Mouse (Mus musculus) forebrain, embryonic 11.5 days (tissue): Measurements from ENCODE around the gene Fbxl15. TPM values are rescaled to one million over a fixed set of nuclear protein-coding genes. Genes with fewer than 3 reads are reported as not detected.
A peak's percentile ranks its signal among the peaks of the same experiment; 100 is the strongest.

Experiments
- ATAC-seq: fragments of 200-750 bp; cut with Nextera tagmentation; replicated peaks from 2 replicates; pipeline ENCODE4 v1.8.0; 2017; ENCODE audit warnings: moderate TSS enrichment; ENCODE audit not compliant: low FRiP score
- DNase-seq: peaks from one replicate; pipeline ENCODE4 v3.0.0-alpha.2; 2017; ENCODE audit warnings: low spot score
- H3K27ac ChIP-seq: fragments of 300-500 bp; sonication (generic); 2 replicates; pipeline ENCODE4 v1.5.1; 2014; ENCODE audit warnings: low read depth, low read length
- H3K27me3 ChIP-seq: fragments of 300-500 bp; sonication (generic); 2 replicates; pipeline ENCODE4 v1.6.1; 2014; ENCODE audit warnings: mild to moderate bottlenecking, low read length, mixed read lengths; ENCODE audit not compliant: control insufficient read depth, insufficient read depth
- H3K36me3 ChIP-seq: fragments of 300-500 bp; sonication (generic); 2 replicates; pipeline ENCODE4 v1.6.1; 2014; ENCODE audit warnings: mild to moderate bottlenecking, low read length, moderate library complexity, mixed read lengths; ENCODE audit not compliant: control insufficient read depth, insufficient read depth
- H3K4me1 ChIP-seq: fragments of 300-500 bp; sonication (generic); replicated peaks from 2 replicates; pipeline ENCODE4 v1.6.1; 2014; ENCODE audit warnings: low read length, mixed read lengths; ENCODE audit not compliant: control insufficient read depth, insufficient read depth
- H3K4me2 ChIP-seq: fragments of 300-500 bp; sonication (generic); 2 replicates; pipeline ENCODE4 v1.6.1; 2014; ENCODE audit warnings: low read depth, mild to moderate bottlenecking, low read length, moderate library complexity, mixed read lengths; ENCODE audit not compliant: severe bottlenecking
- H3K4me3 ChIP-seq: fragments of 300-500 bp; sonication (generic); 2 replicates; pipeline ENCODE4 v1.5.1; 2014; ENCODE audit warnings: low read depth, low read length
- H3K9ac ChIP-seq: fragments of 300-500 bp; sonication (generic); 2 replicates; pipeline ENCODE4 v1.6.1; 2014; ENCODE audit warnings: low read length
- H3K9me3 ChIP-seq: fragments of 300-500 bp; sonication (generic); 2 replicates; pipeline ENCODE4 v1.6.1; 2016; ENCODE audit warnings: low read length, mixed read lengths; ENCODE audit not compliant: control insufficient read depth
- WGBS: fragments of 180-500 bp; shearing (Covaris S2); extraction: QIAGEN DNeasy Blood & Tissue Kit; methylation state at CpG from one replicate; pipeline ENCODE4 v1.1.7; 2014; 5-methylcytosine and 5-hydroxymethylcytosine counted together
- polyA plus RNA-seq: library from polyadenylated mRNA; unstranded; fragments of >200 nt; fragmentation: Nextera tagmentation; extraction: Ambion mirVana; gene quantifications from 2 replicates; pipeline ENCODE4 v1.2.1, GENCODE M21; 2014

Fbxl15 gene
- polyA plus RNA-seq: 22.5 and 25.8 TPM in 2 replicates

DNA sequence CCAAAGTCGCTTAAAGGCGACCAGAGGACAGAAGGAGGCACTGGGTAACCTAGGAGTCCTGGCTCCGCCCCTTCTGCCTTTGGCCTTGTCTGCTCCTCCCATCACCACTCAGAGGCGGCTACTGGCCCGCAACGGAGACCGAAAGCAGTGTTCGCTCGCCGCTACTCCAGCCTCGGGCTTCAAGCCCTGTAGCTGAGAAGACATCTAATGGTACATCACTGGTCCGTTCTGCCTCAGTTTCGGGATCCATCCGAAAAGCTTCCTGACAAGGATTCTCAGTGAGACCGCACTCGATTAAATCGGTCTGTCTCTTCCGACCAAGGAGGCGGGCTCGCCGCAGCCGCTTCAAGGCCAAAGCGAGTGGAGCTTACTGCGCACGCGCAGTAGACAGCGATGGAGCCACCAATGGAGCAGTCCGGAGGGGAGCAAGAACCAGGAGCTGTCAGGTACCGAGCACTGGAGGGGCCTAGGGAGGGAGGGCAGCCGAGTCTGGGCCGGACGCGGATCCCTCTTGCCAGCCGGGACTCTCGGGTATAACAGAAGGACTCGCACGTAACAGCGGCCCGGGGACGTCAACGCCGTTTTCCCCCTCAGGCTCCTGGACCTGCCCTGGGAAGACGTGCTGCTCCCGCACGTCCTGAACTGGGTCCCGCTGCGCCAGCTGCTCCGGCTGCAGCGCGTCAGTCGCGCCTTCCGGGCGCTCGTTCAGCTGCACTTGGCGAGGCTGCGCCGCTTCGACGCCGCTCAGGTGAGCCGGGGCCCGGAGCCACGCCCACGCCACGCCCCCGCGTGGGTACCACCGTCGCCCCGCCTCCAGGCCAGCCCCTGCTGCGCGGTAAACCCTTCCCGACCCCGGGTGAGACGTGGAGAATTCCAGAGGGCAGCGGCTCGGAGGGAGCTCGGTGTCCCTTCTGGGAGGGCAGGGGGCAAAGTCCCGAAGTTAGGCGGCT is at the start of gene Fbxl15:
Gene Fbxl15, plus strand, starts transcription at position 104 of the 950 bp plus-strand sequence.
- H3K9ac ChIP-seq: peak within 1 kb of the TSS; percentile 75
- peak; percentile 97 for DNase-seq
- H3K4me1 ChIP-seq: peaks cover 20% of the 10 kb centered on the region
- no peaks in the 10 kb centered on the region for H3K9me3 ChIP-seq
- H3K36me3 ChIP-seq: peaks cover 2% of the 10 kb centered on the region; the same call in 1 of the 2 replicates
- H3K4me3 ChIP-seq: peak within 1 kb of the TSS; percentile 63
- ATAC-seq: peak; percentile 85
- WGBS: under 1% methylated on average over 81 of the region's 81 CpGs
- H3K27ac ChIP-seq: peak within 1 kb of the TSS; percentile 89
- peak within 1 kb of the TSS; percentile 100 for H3K4me2 ChIP-seq
- H3K27me3 ChIP-seq: peaks cover 13% of the 10 kb centered on the region

- Histone ChIP-seq H3K27me3 (no peaks in the 10 kb centered on the region), H3K4me1 (no peaks in the 10 kb centered on the region), H3K9me3 (no peaks in the 10 kb centered on the region), H3K27ac (no peak overlapping the region), H3K36me3 (peaks cover 16% of the 10 kb centered on the region; the same call in 1 of the 2 replicates), H3K4me2 (no peak overlapping the region), H3K4me3 (no peak overlapping the region), H3K9ac (no peak overlapping the region)
- ATAC-seq: no peak
- WGBS: 94% methylated on average over 11 of the region's 11 CpGs
- DNase-seq: no peak
These were observed 45.7 kb upstream of the Fbxl15 start for GRCm38 (mm10) chr19:46282081-46282849.

DNA sequence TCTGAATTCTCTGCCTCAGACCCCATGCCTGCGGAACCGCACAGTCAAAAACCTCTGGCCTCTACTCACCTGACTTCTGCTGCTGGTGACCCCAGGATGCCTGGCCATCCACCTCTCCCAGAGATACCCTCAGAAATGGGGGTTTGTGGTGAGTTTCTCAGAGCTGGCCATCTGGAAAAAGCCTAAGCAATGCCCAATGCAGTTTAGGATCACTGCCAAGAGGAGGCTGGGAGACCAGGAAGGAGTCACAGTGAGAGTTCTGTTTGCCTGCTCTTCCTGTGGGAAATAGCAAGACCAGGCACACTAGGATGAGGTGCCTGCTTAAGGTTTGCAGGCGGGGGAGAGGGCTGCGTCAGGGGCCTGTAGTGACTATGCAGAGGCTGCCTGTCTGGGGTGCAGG is 43.3 kb upstream of the Fbxl15 start:
- no peak overlapping the region for H3K4me2 ChIP-seq
- no peaks in the 10 kb centered on the region for H3K9me3 ChIP-seq
- H3K36me3 ChIP-seq: peaks cover 16% of the 10 kb centered on the region; the same call in 1 of the 2 replicates
- no peaks in the 10 kb centered on the region for H3K27me3 ChIP-seq
- ATAC-seq: no peak
- H3K4me3 ChIP-seq: no peak overlapping the region
- no peak overlapping the region for H3K9ac ChIP-seq
- DNase-seq: no peak
- 92% methylated on average over 4 of the region's 4 CpGs for WGBS
- no peak overlapping the region for H3K27ac ChIP-seq
- no peaks in the 10 kb centered on the region for H3K4me1 ChIP-seq

DNA sequence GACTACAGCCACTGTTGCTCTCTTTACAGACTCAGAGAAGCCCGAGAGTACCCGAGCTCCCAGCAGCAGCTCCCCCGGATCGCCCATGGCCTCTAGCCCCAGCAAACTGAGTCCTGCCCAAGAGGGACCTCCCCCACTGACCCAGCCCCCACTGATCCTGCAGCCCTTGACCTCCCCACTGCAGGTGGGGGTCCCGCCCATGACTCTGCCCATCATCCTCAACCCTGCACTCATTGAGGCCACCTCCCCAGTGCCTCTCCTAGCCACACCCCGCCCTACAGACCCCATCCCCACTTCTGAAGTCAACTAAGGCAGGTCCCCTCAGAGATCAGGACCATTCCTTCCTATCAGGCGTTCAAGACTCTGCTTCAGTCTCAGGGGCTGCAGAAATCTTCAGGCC is 42.4 kb upstream of the Fbxl15 start:
- H3K27me3 ChIP-seq: no peaks in the 10 kb centered on the region
- H3K4me3 ChIP-seq: no peak overlapping the region
- no peak for ATAC-seq
- H3K9me3 ChIP-seq: no peaks in the 10 kb centered on the region
- no peak for DNase-seq
- H3K4me1 ChIP-seq: no peaks in the 10 kb centered on the region
- 86% methylated on average over 7 of the region's 7 CpGs for WGBS
- no peak overlapping the region for H3K4me2 ChIP-seq
- no peak overlapping the region for H3K9ac ChIP-seq
- H3K36me3 ChIP-seq: peaks cover 16% of the 10 kb centered on the region; the same call in 1 of the 2 replicates
- no peak overlapping the region for H3K27ac ChIP-seq

- ATAC-seq (no peak), DNase-seq (no peak)
- Histone ChIP-seq H3K4me1 (no peaks in the 10 kb centered on the region), H3K4me2 (no peak overlapping the region), H3K9me3 (no peaks in the 10 kb centered on the region), H3K27ac (no peak overlapping the region), H3K4me3 (no peak overlapping the region), H3K27me3 (no peaks in the 10 kb centered on the region), H3K36me3 (peaks cover 16% of the 10 kb centered on the region; the same call in 1 of the 2 replicates), H3K9ac (no peak overlapping the region)
- WGBS: 93% methylated on average over 6 of the region's 6 CpGs
These were observed 41.9 kb upstream of the Fbxl15 start for GRCm38 (mm10) chr19:46286047-46286446.

- 96% methylated on average over 3 of the region's 3 CpGs for WGBS
- Histone ChIP-seq H3K27ac (no peak overlapping the region), H3K9ac (no peak overlapping the region), H3K27me3 (no peaks in the 10 kb centered on the region), H3K4me1 (no peaks in the 10 kb centered on the region), H3K4me3 (no peak overlapping the region), H3K36me3 (peaks cover 13% of the 10 kb centered on the region; the same call in 1 of the 2 replicates), H3K9me3 (no peaks in the 10 kb centered on the region), H3K4me2 (no peak overlapping the region)
- ATAC-seq (no peak), DNase-seq (no peak)
These were observed 41.1 kb upstream of the Fbxl15 start for GRCm38 (mm10) chr19:46286926-46287325.

DNA sequence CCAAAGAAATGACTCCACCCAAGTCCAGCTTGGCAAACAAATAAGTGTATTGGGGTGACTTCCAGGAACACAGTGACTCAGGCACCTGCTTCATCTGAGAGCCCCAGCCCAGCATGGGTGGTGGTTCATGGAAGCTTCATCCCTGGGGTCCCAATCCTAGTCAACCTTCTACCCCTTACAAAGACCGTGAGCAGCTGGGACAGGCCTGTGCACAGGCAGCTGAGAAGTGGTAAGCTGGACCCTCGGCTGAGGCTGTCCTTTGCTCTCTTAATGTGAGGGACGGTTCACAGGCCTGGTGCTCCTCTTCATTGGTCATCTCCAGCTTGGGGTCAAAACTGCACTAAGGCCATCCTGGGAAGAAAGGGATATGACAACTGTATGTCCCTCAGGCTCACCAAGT is 40.4 kb upstream of the Fbxl15 start:
- WGBS: 91% methylated on average over 3 of the region's 3 CpGs
- no peak overlapping the region for H3K27ac ChIP-seq
- ATAC-seq: no peak

DNA sequence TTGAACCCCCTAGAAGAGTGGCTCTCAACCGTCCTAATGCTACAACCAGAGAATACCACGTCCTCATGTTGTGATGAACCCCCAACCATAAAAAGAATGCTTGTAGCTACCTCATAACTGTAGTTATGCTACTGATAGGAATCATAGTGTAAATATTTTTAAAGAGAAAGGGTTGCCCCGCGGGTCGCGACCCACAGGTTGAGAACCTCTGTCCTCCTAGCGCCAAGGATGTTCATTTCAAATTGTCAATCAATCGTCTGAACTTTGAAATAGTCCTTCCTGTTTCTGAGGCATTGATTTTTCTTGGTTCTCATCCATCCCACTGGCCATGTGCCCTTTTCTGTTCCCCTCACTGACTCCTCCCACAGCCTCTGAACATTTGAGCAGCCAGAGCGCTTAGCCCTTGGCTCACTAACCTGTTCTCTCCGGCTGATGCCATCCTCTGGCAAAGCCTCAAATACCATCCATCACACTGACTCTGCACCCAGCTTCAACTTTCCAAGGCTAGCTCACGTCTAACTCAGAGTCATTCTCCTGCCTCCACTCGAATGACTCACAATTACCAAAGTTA is 37.4 kb upstream of the Fbxl15 start:
- H3K9ac ChIP-seq: no peak overlapping the region
- WGBS: 71% methylated on average over 12 of the region's 12 CpGs
- ATAC-seq: no peak
- no peak for DNase-seq
- no peaks in the 10 kb centered on the region; the same call in 1 of the 2 replicates for H3K36me3 ChIP-seq
- no peaks in the 10 kb centered on the region for H3K4me1 ChIP-seq
- no peak overlapping the region for H3K4me2 ChIP-seq
- H3K27me3 ChIP-seq: no peaks in the 10 kb centered on the region
- H3K9me3 ChIP-seq: no peaks in the 10 kb centered on the region
- H3K27ac ChIP-seq: no peak overlapping the region
- H3K4me3 ChIP-seq: no peak overlapping the region

More for the DNA sequence above, 40.4 kb upstream of the Fbxl15 start:
- no peaks in the 10 kb centered on the region for H3K27me3 ChIP-seq
- H3K4me2 ChIP-seq: no peak overlapping the region
- H3K9me3 ChIP-seq: no peaks in the 10 kb centered on the region
- peaks cover 13% of the 10 kb centered on the region; the same call in 1 of the 2 replicates for H3K36me3 ChIP-seq
- no peaks in the 10 kb centered on the region for H3K4me1 ChIP-seq
- DNase-seq: no peak
- no peak overlapping the region for H3K9ac ChIP-seq
- no peak overlapping the region for H3K4me3 ChIP-seq
